Mouse (Mus musculus) thymus, postnatal 10 days (tissue): ENCODE results near the gene Piezo1.
"Not testable (repeated sequence)": the region's sequence is repeated elsewhere in the genome, so short reads cannot be mapped to it uniquely, and the experiment has no call there.

ENCODE experiments used
- DNase-seq, 2 experiments: peaks; one replicate each; pipeline ENCODE4 v3.0.0; 2021; ENCODE audit warnings: low spot score in 2 of 2

The Piezo1 gene

GRCm38 (mm10) chr8:122551265-122552051 lies at the start of gene Piezo1:
Gene Piezo1, minus strand, starts transcription at chr8:122551329.
- DNase-seq = peak; percentile 90 to 98

GRCm38 (mm10) chr8:122600666-122601065 lies 49.5 kb upstream of the Piezo1 start:
- no peak for DNase-seq

- peak; percentile 20 to 41 for DNase-seq
These were observed 44.9 kb upstream of the Piezo1 start for GRCm38 (mm10) chr8:122596031-122596430.

- DNase-seq = no peak
These were observed 42.8 kb upstream of the Piezo1 start for GRCm38 (mm10) chr8:122593783-122594507.

GRCm38 (mm10) chr8:122593240-122593639 lies 42.1 kb upstream of the Piezo1 start:
- DNase-seq = no peak

GRCm38 (mm10) chr8:122586749-122587148 lies 35.6 kb upstream of the Piezo1 start:
- no peak for DNase-seq

GRCm38 (mm10) chr8:122586171-122586570 lies 35.0 kb upstream of the Piezo1 start:
- DNase-seq = no peak

GRCm38 (mm10) chr8:122585411-122585891 lies 34.3 kb upstream of the Piezo1 start:
- no peak for DNase-seq

GRCm38 (mm10) chr8:122584981-122585380 lies 33.9 kb upstream of the Piezo1 start:
- DNase-seq = no peak

- no peak for DNase-seq
These were observed 29.8 kb upstream of the Piezo1 start for GRCm38 (mm10) chr8:122580926-122581325.

- DNase-seq = no peak
These were observed 28.1 kb upstream of the Piezo1 start for GRCm38 (mm10) chr8:122579196-122579595.

- DNase-seq = no peak
These were observed 26.0 kb upstream of the Piezo1 start for GRCm38 (mm10) chr8:122577116-122577515.

GRCm38 (mm10) chr8:122576648-122577022 lies 25.5 kb upstream of the Piezo1 start, which contains the start of gene Aprt:
Gene Aprt, minus strand, starts transcription at chr8:122576909.
- peak; percentile 94 to 96 for DNase-seq

GRCm38 (mm10) chr8:122575735-122576647 lies 24.9 kb upstream of the Piezo1 start:
- DNase-seq = no peak

- no peak for DNase-seq
These were observed 24.2 kb upstream of the Piezo1 start for GRCm38 (mm10) chr8:122575286-122575685.

- DNase-seq = no peak
These were observed 23.6 kb upstream of the Piezo1 start for GRCm38 (mm10) chr8:122574667-122575251.

GRCm38 (mm10) chr8:122574264-122574663 lies 23.1 kb upstream of the Piezo1 start:
- DNase-seq = no peak

GRCm38 (mm10) chr8:122573577-122573976 lies 22.4 kb upstream of the Piezo1 start:
- no peak for DNase-seq

GRCm38 (mm10) chr8:122573176-122573575 lies 22.0 kb upstream of the Piezo1 start:
- not testable (repeated sequence) for DNase-seq

- no peak for DNase-seq
These were observed 21.6 kb upstream of the Piezo1 start for GRCm38 (mm10) chr8:122572751-122573150.

- DNase-seq = no peak
These were observed 20.7 kb upstream of the Piezo1 start for GRCm38 (mm10) chr8:122571750-122572267.
